Mouse (Mus musculus) hindbrain, embryonic 10.5 days (tissue): ENCODE measurements at regions not wholly inside any gene's neighbourhood (a gene's known extent, or its start where the extent isn't known, plus 50 kb on each side); places are given as distances from the start of the nearest gene placed in this dataset.
A peak's percentile ranks its signal among the peaks of the same experiment; 100 is the strongest.

Source experiments
- DNase-seq: peaks from one replicate; pipeline ENCODE4 v3.0.0-alpha.2; 2017; ENCODE audit warnings: low spot score
- H3K27ac ChIP-seq: fragments of 300-500 bp; sonication (generic); 2 replicates; pipeline ENCODE4 v1.5.1; 2016; ENCODE audit warnings: mild to moderate bottlenecking, moderate library complexity
- H3K27me3 ChIP-seq: fragments of 300-500 bp; sonication (generic); 2 replicates; pipeline ENCODE4 v1.6.1; 2016; ENCODE audit warnings: mild to moderate bottlenecking; ENCODE audit not compliant: poor library complexity, insufficient read depth, severe bottlenecking
- H3K36me3 ChIP-seq: fragments of 300-500 bp; sonication (generic); 2 replicates; pipeline ENCODE4 v1.6.1; 2016; ENCODE audit warnings: mild to moderate bottlenecking, moderate library complexity
- H3K4me1 ChIP-seq: fragments of 300-500 bp; sonication (generic); replicated peaks from 2 replicates; pipeline ENCODE4 v1.6.1; 2016; ENCODE audit warnings: mild to moderate bottlenecking
- H3K4me3 ChIP-seq: fragments of 300-500 bp; sonication (generic); 2 replicates; pipeline ENCODE4 v1.5.1; 2016; ENCODE audit warnings: mild to moderate bottlenecking, moderate library complexity
- H3K9me3 ChIP-seq: fragments of 300-500 bp; sonication (generic); 2 replicates; pipeline ENCODE4 v1.6.1; 2016; ENCODE audit warnings: mild to moderate bottlenecking, moderate library complexity
- WGBS: fragments of 180-500 bp; shearing (Covaris S2); methylation state at CpG from one replicate; pipeline ENCODE4 v1.1.7; 2016; 5-methylcytosine and 5-hydroxymethylcytosine counted together

- DNase-seq, result no peak
- H3K4me1 ChIP-seq, result no peaks in the 10 kb centered on the region
- no peaks in the 10 kb centered on the region for H3K27me3 ChIP-seq
- H3K27ac ChIP-seq, result no peak overlapping the region
- WGBS, result 74% methylated on average over 1 of the region's 1 CpGs
- H3K4me3 ChIP-seq, result no peak overlapping the region
- no peaks in the 10 kb centered on the region for H3K9me3 ChIP-seq
- no peaks in the 10 kb centered on the region for H3K36me3 ChIP-seq
Measured at GRCm38 (mm10) chr10:118619601-118620000, 178.8 kb downstream of the Ifng start.

- no peak for DNase-seq
- Histone ChIP-seq H3K36me3 (no peaks in the 10 kb centered on the region), H3K4me3 (no peak overlapping the region), H3K4me1 (no peaks in the 10 kb centered on the region), H3K27ac (no peak overlapping the region), H3K27me3 (no peaks in the 10 kb centered on the region), H3K9me3 (no peaks in the 10 kb centered on the region)
Measured at GRCm38 (mm10) chr10:118620611-118621010, 179.8 kb downstream of the Ifng start.

GRCm38 (mm10) chr10:118621546-118621945, 180.7 kb downstream of the Ifng start:
- WGBS, result 91% methylated on average over 4 of the region's 4 CpGs
- H3K27ac ChIP-seq, result no peak overlapping the region
- no peak for DNase-seq
- no peaks in the 10 kb centered on the region for H3K9me3 ChIP-seq
- H3K4me3 ChIP-seq, result no peak overlapping the region
- H3K36me3 ChIP-seq, result no peaks in the 10 kb centered on the region
- no peaks in the 10 kb centered on the region for H3K27me3 ChIP-seq
- no peaks in the 10 kb centered on the region for H3K4me1 ChIP-seq

DNA sequence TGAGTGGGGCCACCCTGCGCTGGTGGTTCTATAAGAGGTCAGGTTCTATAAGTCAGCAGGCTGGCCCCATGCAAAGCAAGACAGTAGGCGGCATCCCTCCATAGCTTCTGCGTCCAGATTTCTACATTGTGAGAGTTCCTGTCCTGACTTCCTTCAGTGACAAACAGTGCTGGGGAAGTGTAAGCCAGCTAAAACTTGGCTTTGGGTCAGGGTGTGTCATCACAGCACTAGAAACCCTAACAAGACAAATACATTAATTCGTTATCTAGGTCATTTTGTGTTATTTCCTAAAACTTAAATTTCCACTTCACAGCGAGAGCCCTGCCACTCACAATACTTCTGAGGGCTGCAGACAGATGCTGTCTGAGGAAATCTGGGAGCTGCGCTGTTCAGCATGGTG, 181.3 kb downstream of the Ifng start:
- Histone ChIP-seq H3K4me1 (no peaks in the 10 kb centered on the region), H3K27ac (no peak overlapping the region), H3K4me3 (no peak overlapping the region), H3K36me3 (no peaks in the 10 kb centered on the region), H3K9me3 (no peaks in the 10 kb centered on the region), H3K27me3 (no peaks in the 10 kb centered on the region)
- no peak for DNase-seq
- 82% methylated on average over 6 of the region's 6 CpGs for whole genome bisulfite sequencing

DNA sequence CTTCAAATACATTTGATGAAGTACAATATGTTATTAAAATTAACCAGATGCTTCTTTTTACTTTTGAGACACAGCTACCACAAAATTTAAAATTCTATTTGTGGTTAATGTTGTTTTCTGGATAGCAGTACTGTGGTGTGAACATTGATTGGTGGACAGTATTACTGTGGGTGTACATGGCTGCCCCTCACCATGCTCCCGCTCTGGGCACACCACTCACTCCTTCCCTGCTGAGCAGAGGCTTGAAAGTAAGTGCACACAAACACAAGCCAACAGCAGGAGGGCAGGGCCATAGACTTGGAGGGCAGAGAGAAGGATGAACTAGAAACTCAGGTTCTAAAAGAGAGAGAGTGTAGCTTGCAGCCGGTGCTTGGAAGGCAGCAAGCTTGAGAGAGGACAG, 182.1 kb downstream of the Ifng start:
- no peaks in the 10 kb centered on the region for H3K4me1 ChIP-seq

DNA sequence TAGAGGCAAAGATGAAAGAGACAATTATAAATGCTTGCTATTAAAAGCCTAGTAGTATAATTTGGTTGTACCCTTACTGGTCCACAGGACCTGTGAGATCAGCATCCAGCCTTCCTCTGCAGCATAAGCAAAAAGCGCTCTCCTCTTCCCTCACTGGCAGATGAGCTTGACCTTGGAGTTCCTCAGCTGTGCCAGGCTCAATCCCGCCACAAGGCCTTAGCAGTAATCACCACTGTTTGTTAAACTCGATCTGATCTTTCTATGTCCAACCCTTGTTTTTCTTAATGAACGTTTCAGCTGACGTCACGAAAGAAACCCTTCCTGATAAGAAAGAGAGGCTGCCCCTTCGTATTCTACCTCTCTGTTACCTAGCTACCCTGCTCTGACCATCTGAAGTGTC, 183.5 kb downstream of the Ifng start:
- DNase-seq, result no peak
- Histone ChIP-seq H3K9me3 (no peaks in the 10 kb centered on the region), H3K27me3 (no peaks in the 10 kb centered on the region), H3K36me3 (no peaks in the 10 kb centered on the region), H3K27ac (no peak overlapping the region), H3K4me3 (no peak overlapping the region), H3K4me1 (no peaks in the 10 kb centered on the region)
- WGBS, result 88% methylated on average over 7 of the region's 7 CpGs

More for the DNA sequence above, 182.1 kb downstream of the Ifng start:
- Histone ChIP-seq H3K27ac (no peak overlapping the region), H3K9me3 (no peaks in the 10 kb centered on the region), H3K36me3 (no peaks in the 10 kb centered on the region), H3K27me3 (no peaks in the 10 kb centered on the region), H3K4me3 (no peak overlapping the region)
- 70% methylated on average over 2 of the region's 2 CpGs for WGBS
- DNase-seq, result no peak

- Histone ChIP-seq H3K27me3 (no peaks in the 10 kb centered on the region), H3K36me3 (no peaks in the 10 kb centered on the region), H3K4me1 (no peaks in the 10 kb centered on the region), H3K27ac (no peak overlapping the region), H3K9me3 (no peaks in the 10 kb centered on the region), H3K4me3 (no peak overlapping the region)
- 90% methylated on average over 6 of the region's 6 CpGs for WGBS
- no peak for DNase-seq
Measured at GRCm38 (mm10) chr10:118628000-118628399, 187.2 kb downstream of the Ifng start.

DNA sequence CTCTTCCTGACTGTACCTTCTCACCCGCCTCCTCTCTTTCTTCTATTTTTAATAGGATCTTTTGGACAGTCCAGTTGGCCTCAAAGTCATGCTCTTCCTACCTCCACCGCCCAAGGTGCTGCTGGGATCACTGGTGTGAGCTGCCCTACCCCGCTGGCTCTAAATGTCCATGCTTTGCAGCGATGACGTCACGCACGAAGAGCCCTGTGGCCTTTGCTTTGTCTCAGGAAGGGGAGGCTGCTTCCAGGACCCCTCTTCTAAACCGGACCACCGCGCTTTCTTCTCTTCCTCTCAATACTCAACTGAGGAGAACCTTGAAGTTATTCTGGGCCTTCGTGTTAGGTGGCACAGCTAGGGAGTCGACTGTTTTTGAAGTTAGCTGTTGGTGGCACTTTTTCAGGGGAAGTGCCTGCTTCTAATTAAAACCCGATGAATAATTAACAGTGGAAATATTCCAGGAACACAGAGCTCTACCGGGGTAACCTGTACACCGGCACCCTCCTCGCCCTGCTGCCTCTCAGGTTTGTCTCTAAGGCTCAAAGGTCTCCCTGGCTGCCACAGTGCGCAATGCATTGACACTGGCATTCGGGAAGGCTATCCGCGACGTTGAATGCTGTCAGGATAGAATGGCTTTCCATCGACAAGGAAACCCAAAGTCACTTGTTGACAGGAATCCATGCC, 188.7 kb downstream of the Ifng start:
- Histone ChIP-seq H3K36me3 (no peaks in the 10 kb centered on the region), H3K4me1 (no peaks in the 10 kb centered on the region), H3K27me3 (no peaks in the 10 kb centered on the region), H3K4me3 (no peak overlapping the region), H3K9me3 (no peaks in the 10 kb centered on the region), H3K27ac (no peak overlapping the region)
- DNase-seq, result no peak
- 92% methylated on average over 22 of the region's 22 CpGs for WGBS

GRCm38 (mm10) chr10:118631786-118632185, 190.9 kb downstream of the Ifng start:
- 93% methylated on average over 1 of the region's 1 CpGs for WGBS
- Histone ChIP-seq H3K4me3 (no peak overlapping the region), H3K27ac (no peak overlapping the region), H3K4me1 (no peaks in the 10 kb centered on the region), H3K27me3 (no peaks in the 10 kb centered on the region), H3K36me3 (no peaks in the 10 kb centered on the region), H3K9me3 (no peaks in the 10 kb centered on the region)
- no peak for DNase-seq

GRCm38 (mm10) chr10:118632187-118632586, 191.3 kb downstream of the Ifng start:
- 90% methylated on average over 5 of the region's 5 CpGs for WGBS
- no peak for DNase-seq
- H3K4me1 ChIP-seq, result no peaks in the 10 kb centered on the region
- no peaks in the 10 kb centered on the region for H3K9me3 ChIP-seq
- H3K36me3 ChIP-seq, result no peaks in the 10 kb centered on the region
- no peaks in the 10 kb centered on the region for H3K27me3 ChIP-seq
- H3K27ac ChIP-seq, result no peak overlapping the region
- H3K4me3 ChIP-seq, result no peak overlapping the region

DNA sequence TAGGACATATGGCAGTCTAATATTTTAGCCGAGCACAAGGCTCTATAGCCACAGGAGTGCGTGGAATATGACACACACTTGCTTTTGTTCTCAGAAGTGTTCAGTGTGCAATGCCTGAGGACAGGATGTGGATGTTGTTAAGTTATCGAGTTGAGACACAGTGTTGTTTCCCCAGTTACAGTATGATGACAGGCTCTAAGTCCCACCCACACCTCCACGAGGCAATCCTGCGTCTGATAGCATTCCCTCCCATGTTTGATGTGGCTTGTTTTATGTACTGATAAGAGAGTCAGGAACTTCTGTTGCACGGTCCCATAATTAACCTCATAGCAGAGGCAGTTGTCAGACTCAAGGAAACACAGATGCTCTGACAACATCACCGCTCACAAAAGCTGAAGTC, 192.6 kb downstream of the Ifng start:
- Histone ChIP-seq H3K36me3 (no peaks in the 10 kb centered on the region), H3K4me3 (no peak overlapping the region), H3K9me3 (no peaks in the 10 kb centered on the region), H3K27me3 (no peaks in the 10 kb centered on the region), H3K27ac (no peak overlapping the region), H3K4me1 (no peaks in the 10 kb centered on the region)
- 81% methylated on average over 7 of the region's 7 CpGs for WGBS
- no peak for DNase-seq

DNA sequence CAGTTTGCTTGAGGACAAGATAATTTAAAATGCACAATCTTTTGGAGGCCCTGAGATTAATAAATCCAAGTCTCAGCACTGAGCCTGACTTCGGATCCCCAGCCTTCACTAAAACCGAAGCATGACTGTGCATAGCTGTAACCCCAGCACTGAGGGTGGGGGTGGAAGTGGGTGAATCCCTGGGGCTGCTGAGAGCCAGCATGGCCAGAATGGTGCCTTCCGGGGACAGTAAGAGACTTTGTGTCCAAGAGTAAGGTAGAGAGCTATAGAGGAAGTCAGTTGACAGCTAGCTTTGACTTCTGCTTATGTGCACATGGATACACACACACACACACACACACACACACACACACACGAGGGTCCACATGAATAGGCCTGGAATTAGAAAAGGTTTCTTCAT, 198.3 kb downstream of the Ifng start:
- Histone ChIP-seq H3K27ac (no peak overlapping the region), H3K27me3 (no peaks in the 10 kb centered on the region), H3K9me3 (no peaks in the 10 kb centered on the region), H3K36me3 (no peaks in the 10 kb centered on the region), H3K4me1 (peaks cover 18% of the 10 kb centered on the region), H3K4me3 (no peak overlapping the region)
- no peak for DNase-seq
- 86% methylated on average over 4 of the region's 4 CpGs for WGBS

DNA sequence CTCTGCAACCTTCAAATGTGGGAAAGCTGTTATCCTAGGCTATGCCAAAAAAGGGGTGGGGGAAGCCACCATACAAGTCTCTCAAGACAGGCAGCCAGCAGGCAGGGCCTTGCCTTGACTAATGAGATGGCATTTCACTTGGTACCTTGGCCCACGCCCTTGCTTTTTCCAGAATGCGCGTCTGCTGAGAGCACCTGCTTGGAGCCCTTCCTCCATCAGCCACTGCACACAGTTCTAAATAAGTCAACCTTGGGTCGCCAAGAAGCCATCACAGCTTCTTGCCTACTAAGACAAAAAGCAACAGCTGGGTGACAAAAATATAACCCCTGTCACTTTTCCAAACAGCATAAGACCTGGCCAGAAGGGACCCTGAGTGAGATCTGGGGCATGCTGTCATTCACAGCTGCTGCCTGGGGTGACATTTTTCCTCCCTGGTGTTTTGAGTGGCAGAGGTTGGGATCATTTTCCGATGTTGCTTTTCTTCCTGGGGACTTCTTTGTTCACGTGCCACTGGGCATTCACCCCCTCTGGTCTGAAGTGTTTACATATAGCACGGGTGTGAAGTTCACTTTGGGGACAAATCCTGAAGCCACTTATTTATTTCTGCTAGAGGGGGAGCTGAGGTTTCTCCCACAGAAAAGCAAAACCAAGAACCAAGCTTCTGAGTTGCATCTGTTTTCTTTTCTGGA, 199.4 kb downstream of the Ifng start:
- H3K9me3 ChIP-seq, result no peaks in the 10 kb centered on the region
- no peaks in the 10 kb centered on the region for H3K27me3 ChIP-seq
- 44% methylated on average over 7 of the region's 7 CpGs for WGBS
- H3K4me1 ChIP-seq, result peaks cover 18% of the 10 kb centered on the region
- DNase-seq, result peak; percentile 21
- H3K4me3 ChIP-seq, result no peak overlapping the region
- peak overlapping the region; percentile 71 for H3K27ac ChIP-seq
- H3K36me3 ChIP-seq, result no peaks in the 10 kb centered on the region
